Mouse (Mus musculus) Patski (cell line): Measurements from ENCODE around the gene Hoxa10. TPM values are rescaled to one million over a fixed set of nuclear protein-coding genes. Genes with fewer than 3 reads are reported as not detected.
A peak's percentile ranks its signal among the peaks of the same experiment; 100 is the strongest.

Source experiments
- ATAC-seq: fragments of 100-300 bp; one replicate; pipeline ENCODE4 v1.8.0; 2021
- CTCF ChIA-PET: fragments of 350-600 bp; sonication (Branson Sonifier 250); formaldehyde crosslinking; loops from one replicate; lab custom pipeline; 2022; ENCODE audit warnings: inconsistent platforms; lab: Charles Lee
- POLR2A ChIA-PET: fragments of 350-600 bp; sonication (Branson Sonifier 250); formaldehyde crosslinking; loops from one replicate; lab custom pipeline; 2022; ENCODE audit warnings: antibody characterized with exemption, inconsistent platforms; lab: Charles Lee
- DNase-seq: peaks from one replicate; pipeline ENCODE4 v3.0.0-alpha.2; 2011; ENCODE audit warnings: low read depth, low spot score
- H3K27me3 ChIP-seq: fragments of 371-371 bp; one replicate; pipeline ENCODE4 v1.5.1; 2021
- CTCF ChIP-seq: fragments of 100-300 bp; IDR thresholded peaks from one replicate; pipeline ENCODE4 v1.5.1; 2021
- in situ Hi-C: fragments of 300-500 bp; cut with MboI; formaldehyde crosslinking; loops from 3 replicates; pipeline ENCODE4 v1.11.1; 2018; ENCODE audit warnings: low pct_unique_long_range_greater_than_20kb, mixed read lengths
- polyA plus RNA-seq: library from polyadenylated mRNA; unstranded; gene quantifications from one replicate; pipeline ENCODE4 v1.2.3, GENCODE M21; 2021

Hoxa10 gene
- polyA plus RNA-seq, 1 experiment from 2014 or later: 104 TPM

- in situ Hi-C loops: no loop called here
- peaks cover 11% of the 10 kb centered on the region for H3K27me3 ChIP-seq
- DNase-seq (no peak), ATAC-seq (no peak)
- TF ChIP-seq CTCF: no peak
- ChIA-PET POLR2A (no interaction called here), CTCF (interaction anchor here (1.0 to 1.4 kb wide), 2 partner anchors 18 to 336 kb away, joined by 3 to 4 read pairs; no protein-coding TSS in a partner anchor)
These were observed 23.6 kb upstream of the Hoxa10 start for GRCm38 (mm10) chr6:52264106-52264790.

GRCm38 (mm10) chr6:52263321-52263585 lies 22.6 kb upstream of the Hoxa10 start:
- no peak for TF ChIP-seq CTCF
- ATAC-seq (no peak), DNase-seq (no peak)
- in situ Hi-C loops: no loop called here
- ChIA-PET POLR2A (no interaction called here), CTCF (interaction anchor here (1.0 to 1.4 kb wide), 2 partner anchors 19 to 337 kb away, joined by 3 to 4 read pairs; no protein-coding TSS in a partner anchor)
- H3K27me3 ChIP-seq: peaks cover 11% of the 10 kb centered on the region

- no peak for DNase-seq
- CTCF ChIA-PET: interaction anchor here (1.0 to 1.6 kb wide), 3 partner anchors 11 to 338 kb away, joined by 3 to 4 read pairs (median 4); no protein-coding TSS in a partner anchor
- peaks cover 6% of the 10 kb centered on the region for H3K27me3 ChIP-seq
- no peak for TF ChIP-seq CTCF
- ATAC-seq: no peak
- POLR2A ChIA-PET: no interaction called here
- in situ Hi-C loops: no loop called here
These were observed 22.0 kb upstream of the Hoxa10 start for GRCm38 (mm10) chr6:52262463-52263320.

- ChIA-PET POLR2A (interaction anchor here (0.6 to 1.0 kb wide), 2 partner anchors 8 to 248 kb away, joined by 3 read pairs; no protein-coding TSS in a partner anchor), CTCF (interaction anchor here (1.6 kb wide), 1 partner anchor 10 kb away, joined by 4 read pairs; no protein-coding TSS in a partner anchor)
- DNase-seq (no peak), ATAC-seq (no peak)
- TF ChIP-seq CTCF: no peak
- no peaks in the 10 kb centered on the region for H3K27me3 ChIP-seq
- in situ Hi-C loops: no loop called here
These were observed 21.3 kb upstream of the Hoxa10 start for GRCm38 (mm10) chr6:52261751-52262462.

GRCm38 (mm10) chr6:52260654-52261575 lies 20.3 kb upstream of the Hoxa10 start, which contains the start of gene Hoxa13:
TSS of gene Hoxa13 (minus strand) at chr6:52260880.
- no peaks in the 10 kb centered on the region for H3K27me3 ChIP-seq
- TF ChIP-seq CTCF: no peak
- DNase-seq: no peak

GRCm38 (mm10) chr6:52259811-52260261 lies 19.2 kb upstream of the Hoxa10 start:
- no peak for TF ChIP-seq CTCF
- DNase-seq (no peak), ATAC-seq (no peak)
- in situ Hi-C loops: loop anchor here (5.0 kb wide), 2 partner anchors 577 to 657 kb away; no protein-coding TSS in a partner anchor
- no peaks in the 10 kb centered on the region for H3K27me3 ChIP-seq
- POLR2A ChIA-PET: interaction anchor here (0.7 to 2.1 kb wide), 5 partner anchors 12 to 732 kb away, joined by 4 to 10 read pairs (median 5); partner anchors contain the start of genes Hoxa10 and Hoxa11
- CTCF ChIA-PET: interaction anchor here (1.5 to 2.7 kb wide), 3 partner anchors 318 to 465 kb away, joined by 5 to 19 read pairs (median 7); no protein-coding TSS in a partner anchor

More at GRCm38 (mm10) chr6:52260654-52261575, 20.3 kb upstream of the Hoxa10 start, which contains the start of gene Hoxa13:
- ChIA-PET CTCF (interaction anchor here (1.6 to 2.7 kb wide), 2 partner anchors 9 to 341 kb away, joined by 4 to 19 read pairs; no protein-coding TSS in a partner anchor), POLR2A (interaction anchor here (0.6 to 2.1 kb wide), 5 partner anchors 9 to 457 kb away, joined by 3 to 10 read pairs (median 4); partner anchors contain the start of genes Hoxa10 and Hoxa11)
- ATAC-seq: peak; percentile 75
- in situ Hi-C loops: no loop called here

GRCm38 (mm10) chr6:52259081-52259790 lies 18.6 kb upstream of the Hoxa10 start:
- DNase-seq (no peak), ATAC-seq (no peak)
- H3K27me3 ChIP-seq: no peaks in the 10 kb centered on the region
- CTCF ChIA-PET: interaction anchor here (1.5 to 2.7 kb wide), 3 partner anchors 319 to 466 kb away, joined by 5 to 19 read pairs (median 7); no protein-coding TSS in a partner anchor
- no peak for TF ChIP-seq CTCF
- POLR2A ChIA-PET: interaction anchor here (0.7 to 2.1 kb wide), 5 partner anchors 11 to 733 kb away, joined by 4 to 10 read pairs (median 5); partner anchors contain the start of genes Hoxa10 and Hoxa11
- in situ Hi-C loops: loop anchor here (5.0 kb wide), 2 partner anchors 578 to 658 kb away; no protein-coding TSS in a partner anchor

GRCm38 (mm10) chr6:52256956-52257355 lies 16.3 kb upstream of the Hoxa10 start:
- no peak for TF ChIP-seq CTCF
- in situ Hi-C loops: loop anchor here (5.0 kb wide), 2 partner anchors 580 to 660 kb away; no protein-coding TSS in a partner anchor
- DNase-seq (no peak), ATAC-seq (no peak)
- CTCF ChIA-PET: interaction anchor here (0.7 to 2.7 kb wide), 27 partner anchors 10 to 713 kb away, joined by 3 to 27 read pairs (median 4); partner anchors contain the start of gene Hoxa11
- POLR2A ChIA-PET: interaction anchor here (0.7 to 1.3 kb wide), 2 partner anchors 11 to 256 kb away, joined by 3 to 5 read pairs; partner anchors contain the start of gene Hoxa11
- no peaks in the 10 kb centered on the region for H3K27me3 ChIP-seq
